Mouse (Mus musculus): ENCODE results near the gene Trpm7. TPM values are rescaled to one million over a fixed set of nuclear protein-coding genes. Genes with fewer than 3 reads are reported as not detected.

The Trpm7 gene
- polyA plus RNA-seq, 1 experiment from 2014 or later: 42.0 TPM

- Histone ChIP-seq H3K9me3 (replicated peaks; ENCODE audit: control insufficient read depth, low read length) (peaks cover 3% of the 10 kb centered on the region; the same call in 1 of the 2 replicates), H3K27me3 (ENCODE audit: control insufficient read depth, insufficient read depth, low read length) (no peaks in the 10 kb centered on the region), H3K9ac (ENCODE audit: low read length) (no peak overlapping the region), H3K36me3 (ENCODE audit: control insufficient read depth, insufficient read depth) (no peaks in the 10 kb centered on the region), H3K4me2 (ENCODE audit: low read depth, low read length) (no peak overlapping the region), H3K27ac (ENCODE audit: low read length) (no peak overlapping the region), H3K4me1 (ENCODE audit: control insufficient read depth, insufficient read depth, low read length) (peaks cover 7% of the 10 kb centered on the region), H3K4me3 (ENCODE audit: low read length) (no peak overlapping the region)
- ATAC-seq (replicated peaks; ENCODE audit: extremely low read depth, insufficient read depth, low FRiP score): no peak
- 91% methylated on average over 10 of the region's 10 CpGs for WGBS
Observed at GRCm38 (mm10) chr2:126865501-126866199, 10.4 kb downstream of the Trpm7 start.

GRCm38 (mm10) chr2:126865026-126865425, 11.0 kb downstream of the Trpm7 start:
- H3K27me3 ChIP-seq (ENCODE audit: control insufficient read depth, insufficient read depth, low read length): no peaks in the 10 kb centered on the region
- WGBS: 86% methylated on average over 3 of the region's 3 CpGs

DNA sequence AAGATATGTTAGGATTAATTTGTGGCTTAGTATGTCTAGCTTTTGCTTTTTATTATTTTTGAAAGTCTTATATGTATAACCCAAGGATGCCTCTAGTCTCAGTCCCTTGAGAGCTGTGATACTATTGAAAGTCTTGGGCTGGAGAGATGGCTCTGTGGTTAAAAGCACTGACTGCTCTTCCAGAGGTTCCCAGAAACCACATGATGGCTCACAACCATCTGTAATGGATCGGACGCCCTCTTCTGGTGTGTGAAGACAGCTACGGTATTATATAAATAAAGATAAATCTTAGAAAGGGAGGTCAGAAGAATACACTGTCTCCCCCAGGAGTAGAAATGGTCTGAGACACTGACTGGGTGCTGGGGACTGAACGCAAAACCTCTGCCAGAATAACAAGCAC, 31.3 kb downstream of the Trpm7 start:
- Histone ChIP-seq H3K36me3 (ENCODE audit: control insufficient read depth, insufficient read depth) (peaks cover 28% of the 10 kb centered on the region), H3K4me3 (ENCODE audit: low read length) (no peak overlapping the region), H3K9ac (ENCODE audit: low read length) (no peak overlapping the region), H3K9me3 (replicated peaks; ENCODE audit: control insufficient read depth, low read length) (no peaks in the 10 kb centered on the region), H3K4me2 (ENCODE audit: low read depth, low read length) (no peak overlapping the region), H3K27me3 (ENCODE audit: control insufficient read depth, insufficient read depth, low read length) (no peaks in the 10 kb centered on the region), H3K27ac (ENCODE audit: low read length) (no peak overlapping the region), H3K4me1 (ENCODE audit: control insufficient read depth, insufficient read depth, low read length) (no peaks in the 10 kb centered on the region)
- ATAC-seq (replicated peaks; ENCODE audit: extremely low read depth, insufficient read depth, low FRiP score): no peak
- 88% methylated on average over 4 of the region's 4 CpGs for WGBS

More at GRCm38 (mm10) chr2:126865026-126865425, 11.0 kb downstream of the Trpm7 start:
- peaks cover 3% of the 10 kb centered on the region; the same call in 1 of the 2 replicates for H3K9me3 ChIP-seq (replicated peaks; ENCODE audit: control insufficient read depth, low read length)
- H3K4me1 ChIP-seq (ENCODE audit: control insufficient read depth, insufficient read depth, low read length): peaks cover 7% of the 10 kb centered on the region
- no peak overlapping the region for H3K9ac ChIP-seq (ENCODE audit: low read length)
- no peak overlapping the region for H3K4me3 ChIP-seq (ENCODE audit: low read length)
- no peak overlapping the region for H3K27ac ChIP-seq (ENCODE audit: low read length)
- ATAC-seq (replicated peaks; ENCODE audit: extremely low read depth, insufficient read depth, low FRiP score): no peak
- H3K36me3 ChIP-seq (ENCODE audit: control insufficient read depth, insufficient read depth): no peaks in the 10 kb centered on the region
- no peak overlapping the region for H3K4me2 ChIP-seq (ENCODE audit: low read depth, low read length)

- H3K36me3 ChIP-seq (ENCODE audit: control insufficient read depth, insufficient read depth): peaks cover 54% of the 10 kb centered on the region
- no peaks in the 10 kb centered on the region for H3K9me3 ChIP-seq (replicated peaks; ENCODE audit: control insufficient read depth, low read length)
- no peak overlapping the region for H3K4me3 ChIP-seq (ENCODE audit: low read length)
- no peak overlapping the region for H3K4me2 ChIP-seq (ENCODE audit: low read depth, low read length)
- no peak overlapping the region for H3K9ac ChIP-seq (ENCODE audit: low read length)
- no peaks in the 10 kb centered on the region for H3K27me3 ChIP-seq (ENCODE audit: control insufficient read depth, insufficient read depth, low read length)
- H3K4me1 ChIP-seq (ENCODE audit: control insufficient read depth, insufficient read depth, low read length): no peaks in the 10 kb centered on the region; the same call in 1 of the 2 replicates
- 79% methylated on average over 5 of the region's 5 CpGs for WGBS
- ATAC-seq (replicated peaks; ENCODE audit: extremely low read depth, insufficient read depth, low FRiP score): no peak
- H3K27ac ChIP-seq (ENCODE audit: low read length): no peak overlapping the region
Observed at GRCm38 (mm10) chr2:126838848-126839247, 37.2 kb downstream of the Trpm7 start.

GRCm38 (mm10) chr2:126817414-126817813, 58.6 kb downstream of the Trpm7 start:
- Histone ChIP-seq H3K4me3 (ENCODE audit: low read length) (no peak overlapping the region), H3K9me3 (replicated peaks; ENCODE audit: control insufficient read depth, low read length) (no peaks in the 10 kb centered on the region), H3K4me2 (ENCODE audit: low read depth, low read length) (no peak overlapping the region), H3K27ac (ENCODE audit: low read length) (no peak overlapping the region), H3K4me1 (ENCODE audit: control insufficient read depth, insufficient read depth, low read length) (peaks cover 7% of the 10 kb centered on the region), H3K27me3 (ENCODE audit: control insufficient read depth, insufficient read depth, low read length) (no peaks in the 10 kb centered on the region), H3K36me3 (ENCODE audit: control insufficient read depth, insufficient read depth) (peaks cover 26% of the 10 kb centered on the region), H3K9ac (ENCODE audit: low read length) (no peak overlapping the region)
- WGBS: 71% methylated on average over 2 of the region's 2 CpGs
- ATAC-seq (replicated peaks; ENCODE audit: extremely low read depth, insufficient read depth, low FRiP score): no peak

DNA sequence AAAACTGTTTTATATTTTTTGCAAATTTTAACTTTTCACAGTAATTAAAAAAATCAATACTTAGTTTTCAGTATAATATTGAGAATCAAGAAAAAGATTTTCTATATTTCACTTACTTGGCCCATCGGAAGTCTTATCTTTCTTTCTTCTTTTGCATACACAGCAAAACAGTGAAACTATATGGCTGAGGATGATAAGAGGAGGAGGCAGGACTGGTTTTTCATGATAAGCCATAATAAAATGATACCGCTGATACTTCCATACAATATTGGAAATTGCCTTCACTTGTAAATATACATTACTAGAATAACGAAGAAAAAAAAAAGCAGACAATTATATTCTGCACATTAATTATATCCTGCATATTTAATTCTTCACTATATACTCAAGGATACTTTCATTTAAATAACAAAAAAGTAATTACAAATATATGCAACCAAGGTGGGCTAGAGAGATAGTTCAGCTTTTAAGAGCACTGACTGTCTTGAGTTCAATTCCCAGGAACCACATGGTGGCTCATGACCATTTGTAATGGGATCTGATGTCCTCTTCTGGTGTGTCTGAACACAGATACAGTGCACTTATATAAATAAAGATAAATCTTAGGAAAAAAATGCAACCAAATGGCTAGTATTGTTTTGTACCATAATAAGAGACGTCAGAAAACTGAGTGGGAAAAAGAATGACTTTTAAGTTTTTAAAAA, 59.2 kb downstream of the Trpm7 start:
- peaks cover 7% of the 10 kb centered on the region for H3K4me1 ChIP-seq (ENCODE audit: control insufficient read depth, insufficient read depth, low read length)
- no peak overlapping the region for H3K9ac ChIP-seq (ENCODE audit: low read length)
- no peaks in the 10 kb centered on the region for H3K27me3 ChIP-seq (ENCODE audit: control insufficient read depth, insufficient read depth, low read length)
- no peaks in the 10 kb centered on the region for H3K9me3 ChIP-seq (replicated peaks; ENCODE audit: control insufficient read depth, low read length)
- WGBS: 67% methylated on average over 4 of the region's 4 CpGs
- 0 out of 2 replicates have a peak overlapping the region, but pooled peaks have one; percentile 35 for H3K27ac ChIP-seq (ENCODE audit: low read length)
- H3K36me3 ChIP-seq (ENCODE audit: control insufficient read depth, insufficient read depth): peaks cover 29% of the 10 kb centered on the region
- no peak overlapping the region for H3K4me2 ChIP-seq (ENCODE audit: low read depth, low read length)
- H3K4me3 ChIP-seq (ENCODE audit: low read length): no peak overlapping the region
- ATAC-seq (replicated peaks; ENCODE audit: extremely low read depth, insufficient read depth, low FRiP score): no peak

DNA sequence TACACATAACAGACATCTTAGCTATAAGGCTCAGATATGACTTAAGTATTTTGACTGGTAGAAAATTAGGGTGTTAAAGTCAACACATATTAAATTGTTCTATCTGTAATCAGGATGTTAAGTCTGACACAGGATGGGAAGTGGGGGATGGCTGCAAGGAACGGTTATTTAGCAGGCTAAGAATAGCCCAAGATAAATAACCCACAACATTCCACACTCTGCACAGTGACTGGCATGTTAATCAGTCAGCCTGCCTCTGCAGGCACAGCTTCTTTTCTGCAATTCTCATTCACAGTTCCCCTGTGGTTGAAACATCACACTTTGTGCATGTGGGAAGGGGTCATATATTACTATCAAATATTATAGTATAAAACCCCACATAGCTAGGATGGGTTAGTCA, 60.2 kb downstream of the Trpm7 start:
- Histone ChIP-seq H3K27me3 (ENCODE audit: control insufficient read depth, insufficient read depth, low read length) (no peaks in the 10 kb centered on the region), H3K9ac (ENCODE audit: low read length) (no peak overlapping the region), H3K36me3 (ENCODE audit: control insufficient read depth, insufficient read depth) (peaks cover 32% of the 10 kb centered on the region), H3K4me3 (ENCODE audit: low read length) (no peak overlapping the region), H3K4me2 (ENCODE audit: low read depth, low read length) (peak overlapping the region; percentile 39; the same call in 1 of the 2 replicates), H3K9me3 (replicated peaks; ENCODE audit: control insufficient read depth, low read length) (no peaks in the 10 kb centered on the region), H3K27ac (ENCODE audit: low read length) (peak overlapping the region; percentile 74), H3K4me1 (ENCODE audit: control insufficient read depth, insufficient read depth, low read length) (peaks cover 7% of the 10 kb centered on the region)
- 11% methylated on average over 1 of the region's 1 CpGs for WGBS
- peak; percentile 60; the same call in 1 of the 2 replicates for ATAC-seq (replicated peaks; ENCODE audit: extremely low read depth, insufficient read depth, low FRiP score)

DNA sequence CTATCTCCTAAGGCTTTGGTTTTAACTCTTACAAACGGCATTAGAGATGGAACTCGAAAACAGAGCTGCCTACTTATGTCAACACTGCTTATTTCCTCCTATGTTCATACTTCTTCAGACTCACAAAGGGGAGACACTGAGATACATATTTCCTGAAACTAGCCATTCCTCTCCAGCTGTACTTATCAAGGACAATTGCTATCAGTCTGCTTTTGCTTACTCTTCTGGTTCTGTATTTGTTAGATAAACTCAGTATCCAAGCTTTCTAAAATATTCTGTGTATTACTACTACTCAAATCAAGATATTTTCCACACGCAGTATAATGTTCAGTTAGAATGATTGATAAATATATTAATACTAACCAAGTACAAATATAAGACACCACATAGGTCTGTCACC, 74.0 kb downstream of the Trpm7 start:
- H3K4me2 ChIP-seq (ENCODE audit: low read depth, low read length): no peak overlapping the region
- H3K27ac ChIP-seq (ENCODE audit: low read length): no peak overlapping the region
- H3K4me1 ChIP-seq (ENCODE audit: control insufficient read depth, insufficient read depth, low read length): no peaks in the 10 kb centered on the region
- ATAC-seq (replicated peaks; ENCODE audit: extremely low read depth, insufficient read depth, low FRiP score): no peak
- H3K4me3 ChIP-seq (ENCODE audit: low read length): no peak overlapping the region
- peaks cover 37% of the 10 kb centered on the region for H3K36me3 ChIP-seq (ENCODE audit: control insufficient read depth, insufficient read depth)
- no peaks in the 10 kb centered on the region for H3K27me3 ChIP-seq (ENCODE audit: control insufficient read depth, insufficient read depth, low read length)
- H3K9me3 ChIP-seq (replicated peaks; ENCODE audit: control insufficient read depth, low read length): no peaks in the 10 kb centered on the region
- no peak overlapping the region for H3K9ac ChIP-seq (ENCODE audit: low read length)
- WGBS: 90% methylated on average over 3 of the region's 3 CpGs

GRCm38 (mm10) chr2:126798455-126798854, 77.6 kb downstream of the Trpm7 start:
- Histone ChIP-seq H3K27me3 (ENCODE audit: control insufficient read depth, insufficient read depth, low read length) (no peaks in the 10 kb centered on the region), H3K9ac (ENCODE audit: low read length) (no peak overlapping the region), H3K9me3 (replicated peaks; ENCODE audit: control insufficient read depth, low read length) (no peaks in the 10 kb centered on the region), H3K36me3 (ENCODE audit: control insufficient read depth, insufficient read depth) (peaks cover 53% of the 10 kb centered on the region), H3K4me3 (ENCODE audit: low read length) (no peak overlapping the region), H3K4me2 (ENCODE audit: low read depth, low read length) (no peak overlapping the region), H3K4me1 (ENCODE audit: control insufficient read depth, insufficient read depth, low read length) (no peaks in the 10 kb centered on the region), H3K27ac (ENCODE audit: low read length) (no peak overlapping the region)
- no peak for ATAC-seq (replicated peaks; ENCODE audit: extremely low read depth, insufficient read depth, low FRiP score)
- WGBS: 71% methylated on average over 5 of the region's 5 CpGs

All from heart, embryonic 16.5 days (tissue).